Mouse (Mus musculus): ENCODE measurements around the gene Rnpep. TPM values are rescaled to one million over a fixed set of nuclear protein-coding genes. Genes with fewer than 3 reads are reported as not detected.

Gene Rnpep
- polyA plus RNA-seq (2012; rRNA removed): 37.5 and 56.8 TPM in 2 replicates

GRCm38 (mm10) chr1:135283826-135284291, at the start of gene Rnpep:
Rnpep (minus strand) TSS chr1:135284084.

DNA sequence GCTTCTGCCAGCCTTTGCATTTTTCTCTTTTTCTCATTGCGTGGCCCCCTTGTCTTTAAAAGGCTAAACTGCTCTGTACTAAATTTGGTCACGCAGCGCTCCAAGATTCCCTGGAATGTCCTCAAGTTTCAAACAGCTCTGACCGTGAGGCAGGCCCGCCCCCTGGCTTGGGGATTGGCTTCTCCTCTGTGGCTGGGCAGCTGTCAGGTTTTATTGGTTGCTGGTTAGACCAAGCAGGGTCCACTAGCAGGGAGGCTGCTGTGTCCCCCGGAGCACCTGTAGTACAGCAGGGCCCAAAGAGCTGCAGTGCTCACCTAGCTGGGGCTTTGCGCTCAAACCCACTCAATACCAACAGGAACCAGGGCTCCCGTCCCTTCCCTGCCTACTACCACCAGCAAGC, 40.7 kb upstream of the Rnpep start, which contains the start of gene Lmod1:
Gene Lmod1 (plus strand): TSS at position 237 of the 400 bp plus-strand sequence.

GRCm38 (mm10) chr1:135313284-135314031, 29.6 kb upstream of the Rnpep start, which contains the start of gene Timm17a:
Timm17a (minus strand) TSS chr1:135313778.

DNA sequence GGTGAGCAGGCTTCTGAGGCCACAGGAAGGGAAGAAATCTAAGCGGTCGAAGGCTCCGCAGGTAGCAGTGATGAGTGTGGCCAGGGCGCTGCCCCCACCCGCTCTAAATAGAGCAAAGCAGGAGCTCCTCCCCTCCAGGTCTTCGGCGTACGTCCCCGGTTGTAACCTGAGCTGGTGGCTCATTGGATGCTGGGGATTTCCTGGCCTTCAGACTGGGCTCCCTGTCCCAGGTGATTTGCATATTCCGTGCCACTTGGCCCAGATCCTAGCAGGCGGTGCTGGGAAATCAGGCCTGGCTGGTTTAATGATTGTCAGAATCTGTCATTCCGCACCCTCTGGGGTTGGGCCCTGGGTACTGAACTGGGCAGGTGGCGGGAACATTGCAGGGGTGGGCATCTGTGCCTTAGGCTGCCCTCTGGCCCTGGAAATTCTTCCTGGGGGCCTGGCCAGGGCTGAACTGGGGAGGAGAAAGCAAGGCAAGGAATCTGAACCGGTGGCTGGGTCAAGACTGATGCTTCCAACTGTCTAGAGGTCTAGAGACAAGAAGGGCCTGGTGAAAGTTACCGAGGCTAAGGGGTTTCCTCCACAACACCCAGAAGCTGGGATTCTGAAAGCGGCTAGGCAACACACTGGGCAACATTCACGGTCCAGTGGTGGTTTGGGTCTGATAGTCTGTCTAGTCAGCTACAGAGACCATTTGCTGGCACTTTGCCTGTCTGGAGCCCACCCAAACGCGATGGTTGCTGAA, 25.3 kb downstream of the Rnpep start, which contains the start of gene Elf3:
Gene Elf3 (minus strand): TSS at position 189 of the 748 bp plus-strand sequence.

Other genes starting within 250 kb of the Rnpep start
- gene Lgr6, start 178.8 kb downstream of the Rnpep start, polyA plus RNA-seq (2012; rRNA removed): 0.18 and 0.26 TPM in 2 replicates
- gene Ptpn7, start 151.4 kb downstream of the Rnpep start, polyA plus RNA-seq (2012; rRNA removed): 0.77 and 1.7 TPM in 2 replicates
- 27.4 and 28.8 TPM in 2 replicates for gene Arl8a, start 137.3 kb downstream of the Rnpep start, polyA plus RNA-seq (2012; rRNA removed)
- gene Gpr37l1, start 116.4 kb downstream of the Rnpep start, polyA plus RNA-seq (2012; rRNA removed): 3.8 and 4.1 TPM in 2 replicates
- 139 and 143 TPM in 2 replicates for gene Elf3, start 25.5 kb downstream of the Rnpep start, polyA plus RNA-seq (2012; rRNA removed)
- 27.3 and 28.6 TPM in 2 replicates for gene Timm17a, start 29.7 kb upstream of the Rnpep start, polyA plus RNA-seq (2012; rRNA removed)
- 19.5 and 20.1 TPM in 2 replicates for gene Lmod1, start 40.7 kb upstream of the Rnpep start, polyA plus RNA-seq (2012; rRNA removed)
- 19.0 and 37.5 TPM in 2 replicates for gene Shisa4, start 91.2 kb upstream of the Rnpep start, polyA plus RNA-seq (2012; rRNA removed)
- 19.3 and 25.7 TPM in 2 replicates for gene Ipo9, start 146.4 kb upstream of the Rnpep start, polyA plus RNA-seq (2012; rRNA removed)